Mouse (Mus musculus) erythroblast, embryonic 14.5 days (primary cell): Measurements from ENCODE around the gene Myo1g.

ENCODE experiments used
- GATA1 ChIP-seq: IDR thresholded peaks from 2 replicates; pipeline ENCODE4 v1.6.1; 2012; ENCODE audit warnings: low read length, inconsistent platforms, mixed read lengths
- TAL1 ChIP-seq: IDR thresholded peaks from 3 replicates; pipeline ENCODE4 v1.6.1; 2012; ENCODE audit warnings: low read length, inconsistent platforms, mixed read lengths

DNA sequence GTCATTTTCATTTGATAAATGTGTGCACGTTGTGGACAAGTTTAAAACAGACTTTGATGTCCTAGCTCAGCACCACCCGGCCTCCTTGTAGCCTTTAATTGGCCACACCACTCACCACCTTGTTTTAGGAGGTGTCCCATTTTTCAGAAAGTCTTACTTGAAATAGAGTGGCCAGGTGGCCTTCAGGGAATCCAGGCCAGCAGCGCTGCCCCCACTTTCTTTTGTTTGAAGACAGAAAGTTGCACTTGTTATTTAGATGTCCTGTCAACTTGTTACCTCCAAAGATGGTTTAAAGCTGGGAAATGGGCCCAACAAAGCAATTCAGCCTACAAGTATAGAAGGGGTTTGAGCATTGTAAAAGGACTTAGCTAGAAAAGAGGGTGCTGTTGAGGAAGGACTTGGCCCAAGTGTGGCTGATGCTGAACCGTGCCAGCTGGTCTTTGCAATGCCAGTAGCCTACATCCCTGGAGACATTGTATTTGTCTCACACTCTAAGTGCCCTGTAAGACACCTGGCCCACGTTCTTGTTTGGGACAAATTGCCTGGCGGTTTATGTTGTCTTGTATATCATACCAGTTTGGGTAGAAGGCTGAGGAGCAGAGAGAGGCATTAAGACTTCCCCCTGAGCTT lies 27.0 kb upstream of the Myo1g start:
- TF ChIP-seq GATA1 (no peak), TAL1 (no peak)
